Mouse (Mus musculus) cerebellum, adult 11-12 months (tissue): Measurements from ENCODE around the gene Samd13.

Experiments used
- DNase-seq: peaks from one replicate; pipeline ENCODE4 v3.0.0; 2022

The Samd13 gene

DNA sequence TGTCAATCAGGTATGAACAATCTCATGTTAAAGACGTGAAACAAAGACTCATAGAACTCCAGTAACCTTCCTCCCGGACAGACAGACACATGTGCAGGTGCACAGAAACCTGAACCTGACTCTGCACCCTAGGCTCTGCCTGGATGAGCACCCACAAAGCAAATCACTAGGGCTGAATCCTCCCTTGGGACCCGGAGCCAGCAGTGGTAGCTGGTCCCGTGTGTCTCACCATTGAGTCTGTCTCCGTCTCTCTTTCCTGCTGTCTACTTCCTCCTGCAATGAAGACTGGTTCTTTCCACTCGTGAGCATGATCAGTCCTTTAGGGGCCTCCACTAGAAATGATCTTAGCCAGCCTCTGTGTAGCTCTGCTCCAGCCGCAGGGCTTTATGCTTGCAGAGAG, 23.5 kb downstream of the Samd13 start:
- DNase-seq = no peak

DNA sequence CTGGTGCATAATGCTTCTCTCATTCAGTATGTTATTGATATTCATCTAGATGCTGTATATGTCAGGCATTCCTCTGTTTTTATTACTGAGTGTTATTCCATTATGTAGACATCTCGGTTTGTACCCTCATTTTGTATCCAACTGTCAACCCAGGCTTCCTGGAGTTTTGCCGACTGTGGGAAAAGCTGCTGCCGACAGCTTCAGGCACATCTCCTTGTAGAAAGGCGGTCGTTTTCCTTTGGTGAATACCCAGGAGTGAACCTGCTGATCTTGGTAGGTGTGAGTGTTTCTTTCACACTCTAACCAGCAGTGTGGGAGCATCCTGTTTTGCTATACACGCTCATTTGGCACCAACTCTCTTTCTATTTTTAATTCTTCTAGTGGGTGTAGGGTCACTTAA, 24.4 kb downstream of the Samd13 start:
- no peak for DNase-seq

DNA sequence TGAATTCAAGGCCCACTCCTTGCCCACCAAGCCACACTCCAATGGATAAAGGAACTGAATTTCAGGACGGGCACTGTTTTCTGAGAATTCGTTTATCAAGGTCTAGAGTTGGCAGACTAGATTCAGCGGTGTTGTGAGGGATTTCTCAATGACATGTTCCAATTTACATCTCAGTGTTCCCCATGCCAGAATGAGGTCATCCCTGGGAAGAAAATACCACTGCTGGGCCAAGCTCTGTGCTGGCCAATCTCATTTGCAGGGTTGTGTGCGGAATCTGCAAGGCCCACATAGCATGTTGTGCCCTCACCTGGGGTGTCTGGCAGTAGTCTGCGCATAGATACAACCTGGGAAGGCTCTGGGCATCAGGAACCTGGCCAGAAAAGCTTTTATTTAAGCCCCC, 26.1 kb downstream of the Samd13 start:
- DNase-seq = peak; percentile 69

DNA sequence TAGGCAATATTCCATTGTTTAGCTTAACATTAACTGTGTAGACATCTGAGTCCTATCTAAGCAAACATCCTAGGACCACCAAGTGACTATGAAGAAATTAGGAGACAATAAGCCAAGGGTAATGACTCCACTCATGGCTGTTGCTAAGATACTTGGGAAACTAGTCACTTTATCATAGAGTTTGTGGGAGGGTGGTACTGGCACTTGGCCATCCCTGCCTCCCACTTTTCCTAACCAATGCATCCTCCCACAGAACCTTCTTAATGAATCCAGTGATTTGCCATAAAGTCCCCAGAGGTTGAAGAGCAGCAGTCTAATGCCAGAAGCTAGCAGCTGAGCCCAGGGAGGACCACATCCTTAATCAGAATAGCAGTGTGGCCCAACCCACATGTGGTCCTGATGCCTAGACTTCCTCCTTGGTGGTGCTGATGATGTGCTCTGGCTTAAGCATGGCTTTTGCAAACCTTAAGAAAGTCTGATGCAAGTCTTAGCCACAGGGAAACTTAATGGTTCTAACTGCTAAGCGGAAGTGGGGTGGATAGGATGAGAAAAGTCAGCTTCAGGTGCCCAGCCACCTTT, 27.2 kb downstream of the Samd13 start:
- no peak for DNase-seq

DNA sequence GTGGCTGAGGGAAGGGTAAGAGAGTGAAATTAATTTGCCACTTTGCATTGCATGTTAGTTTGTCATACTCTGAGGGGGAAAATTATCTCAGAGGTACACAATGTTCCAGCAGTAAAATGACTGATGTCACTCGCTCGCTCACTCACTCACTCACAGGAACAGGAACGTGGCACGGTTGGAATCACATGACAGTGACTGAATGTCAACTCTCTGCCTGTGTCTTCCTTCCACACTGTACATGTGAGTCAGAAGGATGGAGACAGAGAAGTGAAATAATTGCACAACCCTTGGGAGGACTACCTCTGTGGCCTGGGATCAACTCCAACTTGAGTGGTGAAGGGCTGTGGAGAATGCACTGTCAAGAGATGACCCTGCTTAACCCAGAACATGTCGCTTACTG, 28.0 kb downstream of the Samd13 start:
- no peak for DNase-seq

DNA sequence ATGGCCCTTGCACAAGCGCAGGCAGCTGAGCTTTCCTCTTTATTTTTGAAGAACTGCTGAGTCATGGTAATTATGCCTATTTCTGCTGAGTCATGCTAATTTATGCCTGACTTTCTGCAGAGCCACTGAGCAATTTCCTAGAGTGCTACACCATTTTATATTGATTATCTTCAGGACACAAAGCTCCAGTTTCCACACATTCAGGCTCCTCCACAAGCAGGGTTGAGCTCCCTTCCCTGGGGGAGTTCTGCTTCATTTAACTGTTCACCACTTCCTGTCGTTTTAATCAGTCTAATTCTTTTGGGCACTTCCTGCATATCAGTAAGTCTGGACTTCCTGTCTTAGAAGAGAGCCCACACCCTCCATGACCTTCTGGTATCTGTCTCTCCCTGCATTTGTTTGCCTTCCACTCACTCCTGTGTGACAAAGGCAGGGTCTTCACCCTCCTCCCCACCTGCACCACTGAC, 30.2 kb downstream of the Samd13 start:
- no peak for DNase-seq

DNA sequence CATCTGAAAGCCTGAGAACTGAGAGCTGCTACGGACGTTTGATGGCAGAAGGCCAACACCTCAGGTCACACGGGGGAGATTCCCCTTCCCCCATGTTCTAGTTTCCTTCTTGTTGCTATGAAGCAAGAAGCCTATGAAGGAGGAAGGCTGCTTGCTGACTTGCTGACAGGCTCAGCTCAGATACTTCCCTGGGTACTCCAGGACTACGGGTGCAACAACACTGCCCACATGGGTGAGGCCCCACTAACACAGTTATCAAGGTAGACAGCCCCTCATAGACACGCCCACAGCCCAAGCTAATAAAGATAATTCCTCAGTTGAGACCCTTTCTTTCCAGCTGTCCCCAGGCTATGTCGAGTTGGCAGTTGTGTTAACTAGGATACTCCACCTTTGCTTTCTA, 31.7 kb downstream of the Samd13 start:
- DNase-seq = no peak

DNA sequence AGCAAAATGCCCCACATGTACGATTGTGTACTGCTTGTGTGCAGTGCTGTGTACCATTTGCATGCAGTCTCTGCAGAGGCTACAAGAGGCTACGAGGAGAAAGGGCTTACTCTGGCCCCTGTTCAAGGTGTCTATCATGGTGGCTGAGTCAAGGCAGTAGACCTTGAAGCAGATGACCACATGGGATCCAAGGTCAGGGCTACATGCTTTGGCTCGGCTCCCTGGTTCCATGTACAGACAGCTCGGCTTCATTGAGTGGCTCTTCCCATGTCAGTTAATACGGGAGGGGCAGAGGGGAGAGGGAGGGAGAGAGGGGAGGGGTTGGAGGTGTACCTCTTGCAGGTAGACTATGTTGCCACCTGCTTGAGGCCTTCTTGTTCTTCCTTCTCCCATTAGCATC, 33.0 kb downstream of the Samd13 start:
- no peak for DNase-seq

DNA sequence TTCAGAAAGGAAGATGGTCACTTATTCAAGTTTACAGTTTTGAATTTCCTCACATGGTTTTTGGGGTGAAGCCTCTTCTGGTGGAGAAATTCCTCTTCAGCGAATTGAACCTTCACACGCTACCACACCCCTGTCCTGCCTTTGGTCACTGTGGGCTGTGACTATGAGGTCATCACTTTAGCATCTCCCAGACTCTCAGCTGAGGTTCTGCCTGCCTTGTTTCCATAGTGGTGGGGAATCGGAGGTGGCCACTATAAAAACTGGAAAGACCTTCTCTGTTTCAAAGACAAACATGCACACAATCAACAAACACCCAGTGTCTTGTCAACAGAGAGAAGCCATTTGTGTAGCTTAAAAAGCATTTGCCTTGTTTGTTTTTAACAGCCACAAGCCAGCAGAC, 34.2 kb downstream of the Samd13 start, which contains the start of gene 4930503B20Rik:
TSS of gene 4930503B20Rik (minus strand) at position 101 of the 400 bp plus-strand sequence.
- DNase-seq = no peak

DNA sequence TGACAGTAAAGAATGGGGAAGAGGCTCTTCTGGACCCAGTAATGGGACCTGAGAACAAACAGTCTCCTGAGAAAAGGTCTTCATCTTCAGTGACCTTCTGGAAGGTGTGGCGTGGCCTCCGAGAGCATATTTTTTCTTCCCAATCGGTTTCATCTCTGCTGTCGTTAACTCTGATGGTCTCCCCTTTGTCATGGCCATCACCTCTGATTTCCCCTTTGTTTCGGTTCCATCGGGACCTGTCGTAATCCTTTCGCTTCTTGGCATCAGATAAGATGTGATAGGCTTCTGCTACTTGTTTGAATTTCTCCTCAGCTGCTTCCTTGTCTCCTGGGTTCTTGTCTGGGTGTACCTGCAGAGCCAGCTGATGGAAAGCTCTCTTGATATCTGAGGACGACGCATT, 34.7 kb downstream of the Samd13 start:
- DNase-seq = no peak

DNA sequence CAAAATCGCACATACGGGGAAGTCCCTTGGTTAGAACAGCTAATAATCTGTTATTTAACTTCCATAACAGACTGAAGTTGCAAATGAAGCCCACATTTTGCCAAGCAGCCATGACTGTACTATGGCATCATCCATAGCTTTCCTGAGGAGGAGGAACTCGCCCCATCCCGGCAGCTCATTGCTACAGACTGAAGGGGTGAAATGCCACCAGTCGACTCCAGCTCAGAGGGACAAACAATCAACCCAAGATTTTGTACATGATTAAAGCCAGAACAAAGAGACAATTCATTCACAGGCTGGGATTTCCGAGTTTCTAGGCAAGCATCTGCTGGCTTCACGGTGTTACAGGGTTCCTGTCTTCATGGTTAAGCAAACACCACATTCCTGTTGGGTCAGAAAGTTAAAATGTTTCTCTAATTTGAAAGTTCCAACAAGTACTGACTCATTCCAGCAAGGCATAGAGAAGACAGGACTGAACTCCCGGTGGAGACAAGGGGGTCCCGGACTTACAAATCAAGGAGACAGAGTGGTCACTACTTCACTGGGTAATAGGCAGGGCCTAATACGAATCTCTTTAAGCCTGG, 36.0 kb downstream of the Samd13 start:
- DNase-seq = no peak

DNA sequence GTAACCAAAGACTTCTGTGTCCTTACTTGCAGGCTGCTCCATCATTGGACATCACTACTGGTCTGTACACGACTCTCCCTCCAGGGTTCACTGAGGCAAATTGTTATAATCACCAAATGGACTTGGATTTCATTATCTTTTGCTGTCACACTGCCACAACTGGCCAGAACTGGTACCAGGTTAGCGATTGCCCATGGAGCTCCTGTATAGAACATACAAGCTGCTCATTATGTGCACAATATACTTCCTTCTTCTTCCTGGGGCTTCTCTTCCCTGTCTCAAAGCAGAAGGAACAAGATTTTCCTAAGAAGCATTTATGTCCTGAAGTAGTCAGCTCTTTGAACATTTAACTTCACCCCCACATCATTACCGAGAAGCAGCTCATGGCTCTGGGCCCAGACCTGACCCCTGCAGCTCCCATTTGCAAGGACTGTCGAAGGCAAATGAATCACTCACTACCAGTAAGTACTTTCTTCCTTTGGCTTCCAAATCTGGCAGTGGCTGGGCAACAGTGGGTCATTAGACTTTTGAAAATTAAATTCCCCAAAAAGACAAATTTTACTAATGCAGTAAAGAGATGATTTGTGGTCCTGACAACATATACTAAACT, 43.5 kb downstream of the Samd13 start:
- DNase-seq = no peak

DNA sequence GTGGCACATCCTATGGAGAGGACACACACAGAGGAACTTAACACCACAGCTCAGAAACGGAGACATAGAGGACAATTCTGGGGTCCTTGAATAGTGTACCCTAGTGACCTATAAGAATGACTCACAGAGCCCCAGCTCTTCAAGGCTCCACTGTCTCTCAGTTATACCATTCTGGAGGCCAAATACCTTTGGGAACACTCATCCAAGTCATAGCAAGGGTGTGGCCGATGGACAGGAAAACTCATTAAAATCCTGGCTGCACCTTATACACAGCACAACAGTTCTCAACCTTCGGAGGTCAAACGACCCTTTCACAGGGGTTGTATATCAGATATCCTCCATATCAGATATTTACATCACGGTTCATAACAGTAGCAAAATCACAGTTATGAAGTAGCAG, 52.9 kb downstream of the Samd13 start:
- DNase-seq = no peak

DNA sequence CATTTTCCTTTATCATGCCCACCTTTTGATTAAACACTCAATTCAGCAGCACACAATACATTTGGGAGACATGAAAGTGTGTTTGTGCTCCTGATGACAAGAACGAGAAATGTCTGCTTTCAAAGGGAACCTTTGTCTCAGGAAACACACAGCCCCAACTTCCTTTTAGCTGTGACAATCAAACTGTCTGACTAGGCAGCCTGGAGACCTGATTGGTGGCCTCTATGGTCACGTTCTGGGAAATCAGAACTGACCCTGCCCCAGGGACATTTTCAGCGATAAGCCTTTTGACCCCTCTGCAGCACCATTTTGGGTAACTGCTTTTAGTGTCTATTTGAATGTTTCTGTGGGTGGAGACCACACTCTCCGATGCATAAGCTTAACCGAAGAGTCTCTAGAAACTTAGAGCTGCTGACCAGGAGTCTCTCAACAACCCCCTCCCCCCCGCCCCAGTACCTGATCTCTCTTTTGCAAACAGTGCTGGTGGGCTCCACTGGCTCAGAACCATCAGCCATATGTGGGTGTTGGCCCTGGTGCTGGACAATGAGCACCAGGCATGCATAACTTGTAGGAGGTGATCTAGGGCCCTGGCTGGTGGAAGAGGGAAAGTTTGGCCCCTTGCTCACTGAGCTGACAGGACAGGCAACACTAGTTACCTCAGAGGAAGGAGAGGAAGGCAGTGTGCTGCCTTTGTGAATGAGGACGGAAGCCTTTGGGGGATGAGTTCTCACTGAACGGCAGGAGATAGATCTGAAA, 57.0 kb downstream of the Samd13 start:
- DNase-seq = no peak

DNA sequence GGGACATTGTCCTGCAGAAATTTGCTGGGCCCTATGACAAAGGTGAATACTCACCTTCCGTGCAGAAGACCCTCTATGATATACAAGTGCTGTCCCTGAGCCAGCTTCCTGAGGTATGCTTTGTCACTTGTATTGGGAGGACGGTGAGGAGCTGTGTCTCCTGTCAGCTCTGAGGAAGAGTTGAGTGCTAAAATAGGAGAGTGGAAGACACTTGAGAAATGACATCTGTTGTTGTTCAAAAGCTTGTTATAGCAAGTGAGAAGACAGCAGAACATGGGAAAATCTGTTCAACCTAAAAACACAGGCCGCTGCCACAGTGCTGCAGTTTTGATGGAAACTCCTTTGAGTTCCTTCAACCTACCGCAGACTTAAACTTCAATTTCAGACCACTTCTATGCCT, 59.6 kb downstream of the Samd13 start:
- DNase-seq = no peak

DNA sequence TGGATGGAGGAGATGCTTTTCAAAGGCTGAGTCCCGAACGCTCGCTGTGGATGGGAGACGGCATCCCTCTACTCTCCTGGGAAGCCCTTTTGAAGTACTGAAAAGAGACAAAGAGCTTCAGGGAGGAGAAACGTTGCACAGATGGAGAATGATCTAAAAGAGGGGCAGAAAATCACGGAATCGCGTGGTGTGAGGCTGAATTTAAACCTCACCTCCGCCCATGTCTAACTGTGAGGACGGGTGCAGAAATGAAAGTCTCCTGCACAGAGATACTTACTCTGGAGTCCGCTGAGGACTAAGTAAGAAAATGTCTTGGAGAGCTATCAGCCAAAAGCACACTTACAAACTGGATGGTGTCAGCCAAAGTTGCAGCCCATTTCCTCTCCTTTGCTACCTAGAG, 63.4 kb downstream of the Samd13 start:
- DNase-seq = no peak

DNA sequence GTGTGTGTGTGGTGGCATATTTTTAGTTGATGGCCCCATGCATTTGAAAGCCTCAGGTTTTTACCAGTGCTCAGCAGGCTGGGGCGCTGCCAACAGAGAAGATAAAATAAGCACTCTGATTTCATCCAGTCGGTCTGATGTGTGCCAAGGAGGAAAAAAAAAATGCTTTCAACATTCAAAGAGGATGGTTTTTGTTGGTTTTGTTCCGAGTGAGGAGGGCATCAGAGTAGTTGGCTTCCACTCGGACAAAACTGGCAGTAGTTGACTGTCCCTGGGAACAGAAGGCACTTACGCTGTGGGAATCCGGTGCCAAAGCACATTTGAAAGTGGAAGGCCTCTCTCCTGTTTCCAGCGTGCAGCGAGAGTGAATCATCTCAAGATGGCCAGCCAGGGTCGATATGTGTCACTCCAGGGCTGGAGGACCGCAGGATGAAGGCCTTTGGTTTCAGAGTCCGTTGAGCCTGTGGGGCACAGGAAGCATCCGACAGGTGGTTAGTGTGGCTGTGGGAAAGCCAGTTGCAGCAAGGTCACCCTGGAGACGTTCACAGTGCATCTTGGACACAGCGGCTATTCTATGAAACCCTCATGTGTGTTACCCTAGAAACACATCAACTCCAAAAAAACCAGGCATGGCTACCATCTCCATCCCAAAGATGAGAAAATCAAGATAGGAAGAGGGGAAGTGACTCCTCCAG, 64.7 kb downstream of the Samd13 start:
- DNase-seq = peak; percentile 85

DNA sequence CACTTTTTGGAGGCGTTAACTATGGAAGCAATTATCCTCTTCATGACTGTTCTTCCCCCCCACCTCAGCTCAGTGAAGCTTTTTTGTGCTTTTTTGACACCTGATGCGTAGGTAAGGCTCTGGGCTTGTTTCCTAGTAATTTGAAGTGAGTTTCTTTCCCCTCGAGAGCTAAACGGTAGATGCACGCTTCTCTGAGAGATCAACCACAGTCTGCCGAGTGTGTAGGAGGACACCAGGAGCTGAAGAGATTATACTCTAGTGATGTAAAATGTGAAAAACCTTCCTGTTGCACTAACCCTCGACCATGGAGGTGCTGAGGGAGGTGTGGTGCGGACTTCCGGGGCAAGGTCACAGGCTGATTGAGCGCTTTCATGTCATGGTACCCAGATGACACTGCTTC, 65.3 kb downstream of the Samd13 start:
- no peak for DNase-seq

DNA sequence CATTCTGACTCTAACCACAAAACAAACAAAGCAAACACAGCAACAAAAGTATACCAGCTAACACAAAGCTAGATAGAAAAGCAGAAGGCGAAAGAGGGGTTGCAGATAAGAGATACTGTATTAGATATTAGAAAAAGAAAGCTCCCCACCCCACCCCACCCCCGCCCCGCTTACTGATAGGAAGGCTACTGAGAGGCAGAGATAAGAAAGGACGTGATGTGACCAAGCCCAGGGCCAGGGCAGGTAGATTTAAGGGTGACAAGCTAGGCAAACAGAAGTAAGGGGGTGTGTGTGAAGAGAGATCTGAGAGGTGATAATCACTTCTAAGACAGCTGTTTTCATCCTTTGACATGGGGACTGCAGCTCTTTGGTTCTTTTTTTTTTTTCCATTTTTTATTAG, 67.0 kb downstream of the Samd13 start:
- no peak for DNase-seq

DNA sequence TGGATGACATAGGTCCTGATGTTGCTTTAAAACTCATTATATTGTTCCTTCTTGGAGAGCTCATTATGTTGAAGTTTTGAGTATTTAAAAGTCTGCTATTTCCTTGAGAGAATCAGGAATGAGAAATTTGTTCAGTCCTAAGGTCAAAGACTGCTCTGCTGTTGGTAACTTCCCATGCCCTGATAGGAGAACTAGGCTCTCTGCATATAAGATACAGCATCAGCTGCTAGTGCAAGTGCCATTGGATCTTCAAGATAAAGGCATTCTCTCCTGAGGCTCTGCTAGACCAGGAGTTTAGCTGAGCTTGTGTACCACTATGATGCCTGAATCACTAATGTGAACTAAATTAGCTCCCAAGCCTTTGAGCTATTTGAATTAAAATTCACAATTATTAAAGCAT, 67.4 kb downstream of the Samd13 start:
- no peak for DNase-seq

DNA sequence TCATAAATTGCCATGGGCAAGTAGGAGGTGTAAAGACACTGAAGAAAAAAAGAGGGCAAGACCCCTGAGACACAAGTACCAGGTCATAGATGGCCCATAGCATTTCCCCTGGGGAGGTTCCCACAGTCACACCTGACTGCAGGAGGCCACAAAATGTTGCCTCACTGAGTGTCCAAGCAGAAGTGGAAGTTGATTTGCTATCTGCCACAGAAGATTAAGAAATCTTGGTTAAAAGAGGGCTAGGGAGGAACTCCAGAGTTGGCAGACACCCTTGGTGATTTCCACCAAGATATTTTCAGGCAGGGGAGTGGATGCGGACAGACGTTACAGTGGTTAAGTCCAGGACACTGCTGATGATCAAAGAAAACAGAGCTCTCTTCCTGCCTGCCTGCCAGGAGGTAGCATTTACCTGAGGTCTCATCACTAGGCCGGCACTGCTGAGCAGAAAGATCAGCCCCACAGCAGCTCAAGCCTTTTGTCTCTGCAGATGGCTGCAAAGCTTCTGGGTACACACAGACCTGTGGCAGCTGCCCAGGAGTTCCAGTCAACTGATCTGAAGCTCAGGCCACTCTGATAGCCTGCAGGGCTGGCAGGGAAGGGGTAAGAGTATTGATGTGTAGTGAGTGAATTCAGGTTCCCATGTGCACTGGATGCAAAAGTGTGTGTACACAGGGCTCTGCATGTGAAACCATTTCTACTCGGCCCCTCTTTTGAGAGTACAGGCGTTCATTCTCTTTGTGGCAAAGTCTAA, 68.7 kb downstream of the Samd13 start:
- no peak for DNase-seq

DNA sequence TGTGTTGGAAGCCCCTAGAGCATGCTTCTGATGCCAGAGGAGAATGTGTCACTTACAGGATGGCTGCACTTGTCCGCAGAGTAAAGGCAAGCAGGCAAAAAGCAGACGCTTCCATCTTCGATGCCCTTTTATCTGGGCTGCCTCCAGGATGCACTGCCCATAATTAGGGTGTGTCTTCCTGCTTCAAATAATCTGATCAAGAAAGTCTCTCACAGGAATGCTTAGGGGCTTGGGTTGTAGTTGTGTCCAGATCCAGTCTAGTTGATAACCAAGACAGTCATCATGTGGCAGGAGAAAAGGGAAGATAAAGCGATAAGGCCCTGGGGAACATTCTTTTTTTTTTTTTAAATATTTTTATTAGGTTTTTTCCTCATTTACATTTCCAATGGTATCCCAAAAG, 69.9 kb downstream of the Samd13 start, which contains the start of gene Dnase2b:
TSS of gene Dnase2b (minus strand) at position 101 of the 400 bp plus-strand sequence.
- DNase-seq = no peak

DNA sequence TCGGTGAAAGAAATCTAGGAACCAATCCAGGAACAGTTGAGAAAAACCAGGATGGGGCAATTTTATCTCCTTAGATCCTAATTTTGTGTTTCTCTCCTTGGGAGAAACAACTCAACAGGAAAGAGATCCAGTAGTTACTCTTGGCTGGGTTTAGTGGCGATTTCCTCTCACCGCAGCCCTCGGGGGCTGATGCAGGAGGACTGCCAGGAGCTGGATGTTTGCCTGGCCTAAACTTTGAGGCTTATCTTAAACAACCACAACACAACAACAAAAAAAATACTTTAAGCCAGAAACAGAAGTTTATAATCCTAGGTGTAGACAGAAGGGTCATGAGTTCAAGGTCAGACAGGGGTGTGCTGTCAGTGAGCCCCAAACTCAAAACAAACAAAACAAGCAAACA, 73.6 kb downstream of the Samd13 start:
- DNase-seq = no peak
